Mouse (Mus musculus): ENCODE results near the gene Scnm1.

- no peak for TF ChIP-seq CTCF (IDR thresholded peaks at IDR 0.05; ENCODE audit: insufficient read depth, low read length)
- TF ChIP-seq POLR2A (IDR thresholded peaks at IDR 0.05; ENCODE audit: borderline replicate concordance, extremely low read depth, low read depth, low read length): no peak
Observed at GRCm38 (mm10) chr3:95136336-95136735, 2.5 kb upstream of the Scnm1 start.
